Mouse (Mus musculus) lung, postnatal 0 days (tissue): Measurements from ENCODE around the gene Syce2. TPM values are rescaled to one million over a fixed set of nuclear protein-coding genes. Genes with fewer than 3 reads are reported as not detected.

Experiments
- ATAC-seq: fragments of 200-750 bp; cut with Nextera tagmentation; 2 replicates; pipeline ENCODE4 v1.8.0; 2017; ENCODE audit warnings: moderate library complexity
- DNase-seq: peaks from one replicate; pipeline ENCODE4 v3.0.0-alpha.2; 2016; ENCODE audit warnings: low spot score
- H3K27ac ChIP-seq: fragments of 300-500 bp; sonication (generic); 2 replicates; pipeline ENCODE4 v1.5.1; 2014; ENCODE audit warnings: antibody characterized with exemption, mild to moderate bottlenecking, low read length, mixed read lengths
- H3K27me3 ChIP-seq: fragments of 300-500 bp; sonication (generic); replicated peaks from 2 replicates; pipeline ENCODE4 v1.6.1; 2014; ENCODE audit warnings: low read length, mixed read lengths; ENCODE audit not compliant: insufficient read depth
- H3K36me3 ChIP-seq: fragments of 300-500 bp; sonication (generic); 2 replicates; pipeline ENCODE4 v1.6.1; 2014; ENCODE audit warnings: low read length, mixed read lengths; ENCODE audit not compliant: insufficient read depth
- H3K4me1 ChIP-seq: fragments of 300-500 bp; sonication (generic); 2 replicates; pipeline ENCODE4 v1.6.1; 2014; ENCODE audit warnings: antibody characterized with exemption, low read depth, low read length, mixed read lengths; ENCODE audit not compliant: insufficient read depth
- H3K4me2 ChIP-seq: fragments of 300-500 bp; sonication (generic); replicated peaks from 2 replicates; pipeline ENCODE4 v1.6.1; 2014; ENCODE audit warnings: low read depth, mild to moderate bottlenecking, low read length, moderate library complexity, mixed read lengths
- H3K4me3 ChIP-seq: fragments of 300-500 bp; sonication (generic); 2 replicates; pipeline ENCODE4 v1.5.1; 2014; ENCODE audit warnings: low read depth, low read length
- H3K9ac ChIP-seq: fragments of 300-500 bp; sonication (generic); replicated peaks from 2 replicates; pipeline ENCODE4 v1.6.1; 2014; ENCODE audit warnings: low read depth, mild to moderate bottlenecking
- H3K9me3 ChIP-seq: fragments of 300-500 bp; sonication (generic); 2 replicates; pipeline ENCODE4 v1.6.1; 2016; ENCODE audit warnings: low read length, mixed read lengths
- CTCF ChIP-seq: IDR thresholded peaks from 2 replicates; pipeline ENCODE4 v1.5.1; 2016; ENCODE audit warnings: antibody characterized with exemption, mild to moderate bottlenecking
- EP300 ChIP-seq: IDR thresholded peaks from 2 replicates; pipeline ENCODE4 v1.6.1; 2016; ENCODE audit warnings: antibody characterized with exemption, mild to moderate bottlenecking, control low read depth
- WGBS: fragments of 180-500 bp; shearing (Covaris S2); extraction: QIAGEN DNeasy Blood & Tissue Kit; methylation state at CpG from one replicate; pipeline ENCODE4 v1.1.7; 2014; 5-methylcytosine and 5-hydroxymethylcytosine counted together
- polyA plus RNA-seq: library from polyadenylated mRNA; unstranded; fragments of >200 nt; fragmentation: Nextera tagmentation; extraction: Ambion mirVana; gene quantifications from 2 replicates; pipeline ENCODE4 v1.2.1, GENCODE M21; 2015

The Syce2 gene
- polyA plus RNA-seq, 1 experiment from 2014 or later = 11.1 TPM

GRCm38 (mm10) chr8:84847684-84848435 lies 24.1 kb upstream of the Syce2 start:
- ATAC-seq (no peak), DNase-seq (no peak)
- Histone ChIP-seq H3K9ac (0 out of 2 replicates have a peak overlapping the region, but pooled peaks have one; percentile 23), H3K4me2 (peak overlapping the region; percentile 67), H3K9me3 (no peaks in the 10 kb centered on the region), H3K4me1 (peaks cover 7% of the 10 kb centered on the region; the same call in 1 of the 2 replicates), H3K27me3 (no peaks in the 10 kb centered on the region), H3K27ac (peak overlapping the region; percentile 58; the same call in 1 of the 2 replicates), H3K4me3 (peak overlapping the region; percentile 48; the same call in 1 of the 2 replicates), H3K36me3 (peaks cover 17% of the 10 kb centered on the region; the same call in 1 of the 2 replicates)
- no peak for TF ChIP-seq EP300
- no peak for TF ChIP-seq CTCF
- WGBS = 40% methylated on average over 6 of the region's 6 CpGs

GRCm38 (mm10) chr8:84856434-84856833 lies 15.5 kb upstream of the Syce2 start:
- Histone ChIP-seq H3K27me3 (no peaks in the 10 kb centered on the region), H3K36me3 (no peaks in the 10 kb centered on the region), H3K9ac (no peak overlapping the region), H3K27ac (no peak overlapping the region), H3K4me3 (no peak overlapping the region), H3K4me2 (no peak overlapping the region), H3K4me1 (peaks cover 6% of the 10 kb centered on the region; the same call in 1 of the 2 replicates), H3K9me3 (no peaks in the 10 kb centered on the region)
- WGBS = 89% methylated on average over 3 of the region's 3 CpGs
- TF ChIP-seq CTCF (no peak), EP300 (no peak)
- DNase-seq (no peak), ATAC-seq (no peak)

DNA sequence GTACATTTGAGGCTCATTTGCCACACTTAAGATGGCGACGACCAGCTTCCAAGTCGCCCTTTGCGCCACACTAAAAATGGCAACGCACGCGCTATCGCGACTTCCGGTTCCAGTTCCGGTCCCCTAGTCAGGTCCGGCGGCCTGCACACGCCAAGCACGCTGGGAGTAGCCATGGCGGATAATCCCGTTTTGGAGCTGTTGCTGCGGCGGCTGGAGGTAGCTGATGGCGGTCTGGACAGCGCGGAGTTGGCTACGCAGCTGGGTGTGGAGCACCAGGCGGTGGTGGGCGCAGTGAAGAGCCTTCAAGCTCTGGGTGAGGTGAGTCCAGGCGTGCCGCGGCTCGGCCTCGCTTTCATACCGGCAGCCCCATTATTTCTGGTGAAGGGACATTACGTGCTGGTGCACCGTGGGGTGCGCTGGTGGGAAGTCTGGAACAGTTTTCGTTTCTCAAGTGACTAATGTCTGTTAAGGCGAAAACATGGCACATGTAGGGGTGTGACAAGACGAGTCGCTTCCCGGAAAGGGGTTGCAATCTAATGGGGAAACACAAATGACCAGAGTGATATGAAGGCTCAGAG lies 15.0 kb upstream of the Syce2 start, which contains the start of gene Farsa:
Gene Farsa (plus strand): TSS at position 126 of the 578 bp plus-strand sequence.
- peak within 1 kb of the TSS; percentile 82 for H3K4me3 ChIP-seq
- H3K4me1 ChIP-seq = peaks cover 6% of the 10 kb centered on the region; the same call in 1 of the 2 replicates
- ATAC-seq (peak; percentile 99), DNase-seq (peak; percentile 95)
- no peaks in the 10 kb centered on the region for H3K27me3 ChIP-seq
- H3K9ac ChIP-seq = peak within 1 kb of the TSS; percentile 69
- under 1% methylated on average over 39 of the region's 39 CpGs for WGBS
- no peaks in the 10 kb centered on the region for H3K9me3 ChIP-seq
- 0 out of 2 replicates have a peak, but pooled peaks have one; percentile 0 for TF ChIP-seq CTCF
- no peak for TF ChIP-seq EP300
- H3K27ac ChIP-seq = peak within 1 kb of the TSS; percentile 74
- H3K36me3 ChIP-seq = no peaks in the 10 kb centered on the region
- peak within 1 kb of the TSS; percentile 75 for H3K4me2 ChIP-seq

GRCm38 (mm10) chr8:84872309-84872965 lies 526 bp downstream of the Syce2 start:
- H3K4me2 ChIP-seq = peak overlapping the region; percentile 91
- no peak overlapping the region for H3K27ac ChIP-seq
- no peaks in the 10 kb centered on the region for H3K27me3 ChIP-seq
- ATAC-seq (peak; percentile 60), DNase-seq (peak; percentile 64)
- peak overlapping the region; percentile 45 for H3K4me3 ChIP-seq
- H3K36me3 ChIP-seq = peaks cover 8% of the 10 kb centered on the region; the same call in 1 of the 2 replicates
- 2% methylated on average over 49 of the region's 54 CpGs for WGBS
- no peak overlapping the region; the same call in 1 of the 2 replicates for H3K9ac ChIP-seq
- TF ChIP-seq EP300 (no peak), CTCF (no peak)
- no peaks in the 10 kb centered on the region for H3K9me3 ChIP-seq
- peaks cover 7% of the 10 kb centered on the region; the same call in 1 of the 2 replicates for H3K4me1 ChIP-seq

- Histone ChIP-seq H3K36me3 (peaks cover 4% of the 10 kb centered on the region; the same call in 1 of the 2 replicates), H3K4me3 (no peak overlapping the region), H3K27me3 (no peaks in the 10 kb centered on the region), H3K4me1 (peaks cover 7% of the 10 kb centered on the region; the same call in 1 of the 2 replicates), H3K27ac (no peak overlapping the region), H3K9ac (no peak overlapping the region), H3K4me2 (peak overlapping the region; percentile 91), H3K9me3 (no peaks in the 10 kb centered on the region)
- DNase-seq (no peak), ATAC-seq (no peak)
- TF ChIP-seq EP300 (no peak), CTCF (no peak)
- WGBS = 55% methylated on average over 4 of the region's 4 CpGs
Measured at GRCm38 (mm10) chr8:84873016-84873415, 1.1 kb downstream of the Syce2 start.

- DNase-seq = no peak
- Histone ChIP-seq H3K4me2 (no peak overlapping the region), H3K4me1 (peaks cover 7% of the 10 kb centered on the region; the same call in 1 of the 2 replicates), H3K4me3 (no peak overlapping the region), H3K36me3 (no peaks in the 10 kb centered on the region), H3K27me3 (no peaks in the 10 kb centered on the region), H3K27ac (no peak overlapping the region), H3K9ac (no peak overlapping the region), H3K9me3 (no peaks in the 10 kb centered on the region)
- no peak for ATAC-seq
- TF ChIP-seq EP300 = no peak
- TF ChIP-seq CTCF = no peak
- 74% methylated on average over 3 of the region's 3 CpGs for WGBS
Measured at GRCm38 (mm10) chr8:84874339-84874738, 2.4 kb downstream of the Syce2 start.
